Mouse (Mus musculus) ovary, postnatal 10 days (tissue): ENCODE measurements around the gene Ppp2r5c.

ENCODE experiments used
- DNase-seq: peaks from one replicate; pipeline ENCODE4 v3.0.0; 2022; ENCODE audit warnings: low spot score

Ppp2r5c gene

GRCm38 (mm10) chr12:110446290-110447170 is at the start of gene Ppp2r5c:
Gene Ppp2r5c, plus strand, starts transcription at chr12:110447120.
- DNase-seq = peak; percentile 81

DNA sequence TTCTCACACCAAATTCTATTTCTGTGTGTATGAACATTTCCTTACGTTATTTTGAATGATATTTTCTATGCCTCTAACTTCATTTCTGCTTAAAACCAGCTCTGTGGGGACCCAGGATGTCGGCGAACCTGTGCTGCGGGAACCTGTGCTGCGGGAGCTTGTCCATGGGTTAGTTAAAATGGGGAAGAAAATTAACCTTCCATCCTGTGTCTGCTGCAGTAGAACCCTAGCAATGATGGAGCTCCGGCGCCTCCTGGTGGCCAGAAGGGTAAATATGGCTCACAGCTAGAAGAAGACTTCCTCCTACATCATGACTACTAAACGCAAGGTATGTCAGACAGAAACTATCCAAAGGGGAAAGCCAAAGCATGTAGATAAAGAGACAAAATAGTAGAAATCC is 48.6 kb upstream of the Ppp2r5c start:
- peak; percentile 50 for DNase-seq

GRCm38 (mm10) chr12:110399161-110399560 is 47.8 kb upstream of the Ppp2r5c start:
- DNase-seq = no peak

GRCm38 (mm10) chr12:110400936-110401335 is 46.0 kb upstream of the Ppp2r5c start:
- DNase-seq = no peak

DNA sequence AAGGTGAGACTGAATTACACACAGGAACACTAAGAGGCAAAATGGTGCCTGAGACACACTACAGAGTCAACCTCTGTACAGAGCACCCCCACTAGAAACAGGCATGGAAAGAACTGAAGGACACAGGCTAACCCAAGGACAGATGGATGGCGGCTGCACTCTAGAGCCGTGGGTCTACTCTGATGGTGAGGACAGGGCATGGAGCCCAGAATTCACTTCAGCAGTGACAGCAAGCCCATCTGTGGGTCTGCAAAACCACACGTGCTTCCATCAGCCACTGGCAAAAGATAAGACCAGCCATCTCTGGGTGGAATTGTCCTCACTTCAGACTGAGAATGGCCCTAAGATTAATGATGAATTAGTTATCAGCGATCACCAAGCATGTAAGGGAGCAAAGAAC is 45.0 kb upstream of the Ppp2r5c start:
- DNase-seq = no peak

DNA sequence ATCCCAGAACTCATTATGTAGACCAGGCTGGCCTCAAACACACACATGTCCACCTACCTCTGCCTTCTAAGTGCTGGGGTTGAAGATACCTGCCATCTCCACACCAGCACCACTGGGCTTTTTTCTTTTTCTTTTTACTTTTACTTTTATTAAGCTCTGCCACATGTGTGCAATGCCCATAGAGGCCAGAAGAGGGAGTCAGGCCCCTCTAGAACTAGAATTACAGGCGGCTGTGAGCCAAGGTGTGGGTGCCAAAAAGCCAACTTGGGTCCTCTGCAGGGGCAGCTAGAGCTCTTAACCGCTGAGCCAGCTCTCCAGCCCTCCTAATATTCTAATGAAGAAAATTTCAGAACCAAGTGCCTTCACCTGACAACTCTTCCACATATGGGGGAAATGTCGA is 30.7 kb upstream of the Ppp2r5c start:
- DNase-seq = no peak

- DNase-seq = no peak
Observed at GRCm38 (mm10) chr12:110417023-110417986, 29.6 kb upstream of the Ppp2r5c start.

- DNase-seq = no peak
Observed at GRCm38 (mm10) chr12:110417987-110418734, 28.8 kb upstream of the Ppp2r5c start.

DNA sequence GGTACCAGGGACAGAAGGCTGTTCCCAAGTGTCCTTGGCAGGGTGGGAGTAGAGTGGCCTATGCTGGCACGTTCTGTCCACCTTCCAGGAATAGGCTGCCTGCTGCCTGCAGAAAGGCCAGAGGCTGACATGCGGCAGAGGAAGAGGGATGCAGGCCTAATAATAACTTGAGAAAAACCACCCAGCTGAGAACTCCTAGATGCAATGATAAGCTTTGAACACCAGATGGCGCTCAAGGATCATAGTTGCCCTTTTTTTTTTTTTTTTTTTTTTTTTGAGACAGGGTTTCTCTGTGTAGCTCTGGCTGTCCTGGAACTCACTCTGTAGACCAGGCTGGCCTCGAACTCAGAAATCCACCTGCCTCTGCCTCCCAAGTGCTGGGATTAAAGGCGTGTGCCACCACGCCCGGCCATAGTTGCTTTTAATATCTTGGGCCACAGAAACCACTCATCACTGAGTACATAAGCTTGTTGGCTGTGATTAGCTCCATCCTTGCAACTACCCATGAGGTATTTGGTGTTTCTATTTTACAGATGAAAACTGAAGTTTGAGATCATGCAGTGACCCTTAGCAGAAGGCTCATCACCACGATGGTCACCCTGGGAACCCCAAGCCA is 28.1 kb upstream of the Ppp2r5c start:
- no peak for DNase-seq

GRCm38 (mm10) chr12:110419879-110420278 is 27.0 kb upstream of the Ppp2r5c start:
- DNase-seq = no peak

DNA sequence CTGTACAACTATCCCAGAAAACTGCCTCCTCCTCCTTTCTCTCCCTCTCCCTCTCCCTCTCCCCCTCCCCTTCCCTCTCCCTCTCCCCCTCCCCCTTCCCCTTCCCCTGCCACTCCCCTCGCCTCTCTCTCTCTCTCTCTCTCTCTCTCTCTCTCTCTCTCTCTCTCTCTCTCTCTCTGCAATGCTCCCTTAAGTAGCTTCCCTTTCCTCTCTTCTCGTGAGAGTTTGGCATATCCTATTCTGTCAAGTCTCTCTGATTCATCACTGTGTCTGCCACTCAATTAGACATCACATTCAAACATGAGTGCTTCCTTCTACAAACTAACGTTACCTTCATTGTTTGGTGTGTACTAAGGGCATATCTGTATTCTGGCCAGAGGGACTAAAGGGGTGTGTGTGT is 25.6 kb upstream of the Ppp2r5c start:
- no peak for DNase-seq

- DNase-seq = no peak
Observed at GRCm38 (mm10) chr12:110424008-110424704, 22.8 kb upstream of the Ppp2r5c start.

GRCm38 (mm10) chr12:110426417-110427010 is 20.4 kb upstream of the Ppp2r5c start:
- DNase-seq = no peak

- no peak for DNase-seq
Observed at GRCm38 (mm10) chr12:110429340-110429973, 17.5 kb upstream of the Ppp2r5c start.

DNA sequence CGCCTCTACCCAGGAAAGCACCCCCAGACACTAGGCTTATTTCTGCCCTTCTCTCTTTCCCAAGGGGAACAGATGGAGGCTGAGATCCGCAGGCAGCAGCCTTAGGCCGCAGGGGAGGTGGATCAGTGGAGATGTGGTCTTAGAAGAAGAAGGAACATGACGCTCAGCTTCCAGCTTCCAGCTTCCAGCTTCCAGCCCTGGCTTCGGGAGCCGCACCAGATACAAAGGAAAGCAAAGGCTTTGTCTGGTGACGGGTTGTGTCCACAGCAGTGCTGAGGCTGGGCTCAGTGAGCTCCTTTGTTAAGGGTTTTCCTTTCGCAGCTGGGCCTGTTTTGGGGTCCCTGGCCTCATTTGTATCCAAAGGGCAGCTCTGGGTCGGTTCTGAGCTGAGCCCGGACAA is 16.9 kb upstream of the Ppp2r5c start:
- DNase-seq = no peak

- DNase-seq = no peak
Observed at GRCm38 (mm10) chr12:110431805-110432204, 15.1 kb upstream of the Ppp2r5c start.

DNA sequence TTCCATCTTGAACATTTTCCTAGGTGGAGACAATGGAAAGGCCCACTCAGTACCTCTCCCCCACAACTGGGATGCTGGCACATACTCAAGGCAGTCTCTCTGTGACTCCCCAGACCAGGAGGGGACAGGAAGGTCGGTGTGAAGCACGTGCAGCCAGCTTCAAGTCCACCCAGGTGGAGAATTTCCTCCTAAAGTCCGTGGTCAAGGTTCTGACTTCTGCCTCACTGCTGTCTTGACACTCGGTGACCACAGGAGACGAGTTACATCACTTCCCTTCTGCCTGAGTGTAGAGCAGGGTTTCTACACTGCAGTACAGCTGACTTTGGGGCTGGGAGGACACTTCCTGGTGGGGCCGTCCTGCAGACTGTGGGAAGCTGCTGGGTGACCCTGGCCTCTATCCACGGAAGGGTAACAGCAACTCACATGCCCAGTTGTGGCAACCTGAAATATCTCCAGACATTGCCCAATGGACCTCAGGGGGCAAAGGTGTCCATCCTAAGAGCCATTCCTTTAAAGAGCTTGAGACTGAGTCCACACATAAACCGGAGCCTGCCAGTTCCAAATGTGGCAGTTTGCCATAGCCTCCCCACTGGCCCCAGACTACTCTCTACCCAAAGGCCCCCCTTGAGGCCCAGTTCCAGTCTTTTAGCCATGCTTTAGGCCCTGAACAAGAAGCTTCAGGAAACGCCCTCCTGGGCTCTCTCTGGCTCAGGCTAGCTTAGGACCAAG is 10.1 kb upstream of the Ppp2r5c start:
- DNase-seq = no peak

GRCm38 (mm10) chr12:110437367-110437703 is 9.6 kb upstream of the Ppp2r5c start:
- DNase-seq = no peak

GRCm38 (mm10) chr12:110438367-110438973 is 8.4 kb upstream of the Ppp2r5c start:
- no peak for DNase-seq
